Mouse (Mus musculus): ENCODE measurements around the gene Pim1.
A peak's percentile ranks its signal among the peaks of the same experiment; 100 is the strongest.

Pim1 gene

GRCm38 (mm10) chr17:29531757-29532384, 41.3 kb downstream of the Pim1 start:
- Histone ChIP-seq H3K27me3 (ENCODE audit: insufficient read depth, low read length) (no peaks in the 10 kb centered on the region), H3K4me1 (replicated peaks; ENCODE audit: low read depth, low read length) (peaks cover 55% of the 10 kb centered on the region), H3K9me3 (ENCODE audit: low read length) (peaks cover 5% of the 10 kb centered on the region; the same call in 1 of the 2 replicates), H3K36me3 (ENCODE audit: insufficient read depth, low read length) (no peaks in the 10 kb centered on the region), H3K4me3 (replicated peaks; ENCODE audit: low read length) (0 out of 2 replicates have a peak overlapping the region, but pooled peaks have one; percentile 17)
- no peak for TF ChIP-seq POU5F1 (IDR thresholded peaks at IDR 0.05; ENCODE audit: borderline replicate concordance, low read length)

DNA sequence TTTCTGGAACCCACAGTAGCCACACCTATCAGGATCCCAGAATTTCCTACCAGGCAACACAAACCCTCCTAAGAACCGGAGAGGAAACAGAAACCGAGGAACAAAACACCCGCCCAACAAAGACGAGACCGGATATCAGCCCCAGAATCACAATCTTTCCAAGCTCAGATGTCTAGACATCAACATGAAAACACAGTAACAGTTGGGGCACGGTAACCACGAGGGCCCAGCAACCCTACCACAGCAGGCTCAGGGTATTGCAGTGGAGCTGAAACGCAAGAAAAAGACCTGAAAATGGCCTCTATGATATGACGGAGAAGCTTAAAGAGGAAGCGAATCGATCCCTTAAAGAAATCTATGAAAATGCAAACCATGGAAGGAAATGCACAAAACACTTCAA, 43.3 kb downstream of the Pim1 start:
- no peaks in the 10 kb centered on the region for H3K27me3 ChIP-seq (ENCODE audit: insufficient read depth, low read length)
- TF ChIP-seq CTCF (conservative IDR thresholded peaks at IDR 0.05; ENCODE audit: low read length) (no peak), POU5F1 (IDR thresholded peaks at IDR 0.05; ENCODE audit: borderline replicate concordance, low read length) (no peak)
- no peaks in the 10 kb centered on the region for H3K36me3 ChIP-seq (ENCODE audit: insufficient read depth, low read length)
- peaks cover 36% of the 10 kb centered on the region for H3K4me1 ChIP-seq (replicated peaks; ENCODE audit: low read depth, low read length)
- no peak overlapping the region for H3K4me3 ChIP-seq (replicated peaks; ENCODE audit: low read length)
- peaks cover 5% of the 10 kb centered on the region; the same call in 1 of the 2 replicates for H3K9me3 ChIP-seq (ENCODE audit: low read length)

- H3K9me3 ChIP-seq (ENCODE audit: low read length), result peaks cover 3% of the 10 kb centered on the region; the same call in 1 of the 2 replicates
- H3K27me3 ChIP-seq (ENCODE audit: insufficient read depth, low read length), result no peaks in the 10 kb centered on the region
- H3K36me3 ChIP-seq (ENCODE audit: insufficient read depth, low read length), result no peaks in the 10 kb centered on the region
- no peak for TF ChIP-seq CTCF (conservative IDR thresholded peaks at IDR 0.05; ENCODE audit: low read length)
- no peak for TF ChIP-seq POU5F1 (IDR thresholded peaks at IDR 0.05; ENCODE audit: borderline replicate concordance, low read length)
- no peak for TF ChIP-seq NANOG (IDR thresholded peaks at IDR 0.05; ENCODE audit: borderline replicate concordance, low read length)
- no peak overlapping the region for H3K4me3 ChIP-seq (replicated peaks; ENCODE audit: low read length)
- peaks cover 19% of the 10 kb centered on the region for H3K4me1 ChIP-seq (replicated peaks; ENCODE audit: low read depth, low read length)
Observed at GRCm38 (mm10) chr17:29540426-29540825, 49.9 kb downstream of the Pim1 start.

GRCm38 (mm10) chr17:29541419-29541818, 50.9 kb downstream of the Pim1 start:
- no peaks in the 10 kb centered on the region for H3K27me3 ChIP-seq (ENCODE audit: insufficient read depth, low read length)
- no peak overlapping the region for H3K4me3 ChIP-seq (replicated peaks; ENCODE audit: low read length)
- no peaks in the 10 kb centered on the region for H3K36me3 ChIP-seq (ENCODE audit: insufficient read depth, low read length)
- no peaks in the 10 kb centered on the region for H3K9me3 ChIP-seq (ENCODE audit: low read length)
- TF ChIP-seq POU5F1 (IDR thresholded peaks at IDR 0.05; ENCODE audit: borderline replicate concordance, low read length), result no peak
- TF ChIP-seq NANOG (IDR thresholded peaks at IDR 0.05; ENCODE audit: borderline replicate concordance, low read length), result no peak
- TF ChIP-seq CTCF (conservative IDR thresholded peaks at IDR 0.05; ENCODE audit: low read length), result no peak
- peaks cover 19% of the 10 kb centered on the region for H3K4me1 ChIP-seq (replicated peaks; ENCODE audit: low read depth, low read length)

GRCm38 (mm10) chr17:29542831-29543690, 52.5 kb downstream of the Pim1 start:
- Histone ChIP-seq H3K27me3 (ENCODE audit: insufficient read depth, low read length) (no peaks in the 10 kb centered on the region; the same call in 1 of the 2 replicates), H3K4me1 (replicated peaks; ENCODE audit: low read depth, low read length) (peaks cover 19% of the 10 kb centered on the region), H3K4me3 (replicated peaks; ENCODE audit: low read length) (0 out of 2 replicates have a peak overlapping the region, but pooled peaks have one; percentile 4), H3K36me3 (ENCODE audit: insufficient read depth, low read length) (no peaks in the 10 kb centered on the region), H3K9me3 (ENCODE audit: low read length) (no peaks in the 10 kb centered on the region)
- TF ChIP-seq POU5F1 (IDR thresholded peaks at IDR 0.05; ENCODE audit: borderline replicate concordance, low read length), result no peak
- TF ChIP-seq CTCF (conservative IDR thresholded peaks at IDR 0.05; ENCODE audit: low read length), result no peak
- no peak for TF ChIP-seq NANOG (IDR thresholded peaks at IDR 0.05; ENCODE audit: borderline replicate concordance, low read length)

- Histone ChIP-seq H3K9me3 (ENCODE audit: low read length) (no peaks in the 10 kb centered on the region), H3K27me3 (ENCODE audit: insufficient read depth, low read length) (peaks cover 3% of the 10 kb centered on the region; the same call in 1 of the 2 replicates), H3K4me3 (replicated peaks; ENCODE audit: low read length) (no peak overlapping the region), H3K36me3 (ENCODE audit: insufficient read depth, low read length) (no peaks in the 10 kb centered on the region), H3K4me1 (replicated peaks; ENCODE audit: low read depth, low read length) (peaks cover 17% of the 10 kb centered on the region)
- TF ChIP-seq NANOG (IDR thresholded peaks at IDR 0.05; ENCODE audit: borderline replicate concordance, low read length), result no peak
- peak; percentile 24 for TF ChIP-seq CTCF (conservative IDR thresholded peaks at IDR 0.05; ENCODE audit: low read length)
Observed at GRCm38 (mm10) chr17:29544064-29544463, 53.5 kb downstream of the Pim1 start.

DNA sequence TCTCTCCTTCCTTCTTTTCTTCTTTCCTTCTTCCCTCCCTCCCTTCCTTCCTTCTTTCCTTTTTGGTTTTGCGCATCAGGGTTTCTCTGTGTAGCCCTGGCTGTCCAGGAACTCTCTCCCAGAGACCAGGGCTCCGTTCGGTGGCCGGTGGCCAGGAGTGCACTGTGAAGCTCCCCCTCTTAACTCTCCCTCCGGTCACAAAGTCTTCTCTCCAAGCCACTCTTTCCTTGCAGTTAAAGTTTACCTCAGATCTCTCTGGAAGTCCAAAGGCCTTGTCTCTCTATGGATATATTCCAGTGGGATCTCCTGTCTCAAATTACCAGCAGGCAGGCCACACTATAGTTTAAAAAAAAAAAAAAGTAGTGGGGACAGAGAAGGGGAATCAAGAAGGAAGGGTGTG, 54.7 kb downstream of the Pim1 start:
- TF ChIP-seq CTCF (conservative IDR thresholded peaks at IDR 0.05; ENCODE audit: low read length) (no peak), POU5F1 (IDR thresholded peaks at IDR 0.05; ENCODE audit: borderline replicate concordance, low read length) (no peak), NANOG (IDR thresholded peaks at IDR 0.05; ENCODE audit: borderline replicate concordance, low read length) (no peak)

More for the DNA sequence above, 54.7 kb downstream of the Pim1 start:
- Histone ChIP-seq H3K4me3 (replicated peaks; ENCODE audit: low read length) (no peak overlapping the region), H3K36me3 (ENCODE audit: insufficient read depth, low read length) (no peaks in the 10 kb centered on the region), H3K9me3 (ENCODE audit: low read length) (no peaks in the 10 kb centered on the region), H3K27me3 (ENCODE audit: insufficient read depth, low read length) (peaks cover 3% of the 10 kb centered on the region; the same call in 1 of the 2 replicates), H3K4me1 (replicated peaks; ENCODE audit: low read depth, low read length) (peaks cover 16% of the 10 kb centered on the region)

Measured in E14TG2a.4 (cell line).